Mouse (Mus musculus) forebrain, postnatal 0 days (tissue): Measurements from ENCODE around the gene Carmil1. TPM values are rescaled to one million over a fixed set of nuclear protein-coding genes. Genes with fewer than 3 reads are reported as not detected.
"Not testable (repeated sequence)": the region's sequence is repeated elsewhere in the genome, so short reads cannot be mapped to it uniquely, and the experiment has no call there.

Source experiments
- ATAC-seq: fragments of 200-750 bp; cut with Nextera tagmentation; 2 replicates; pipeline ENCODE4 v1.8.0; 2017; ENCODE audit warnings: mild to moderate bottlenecking, moderate library complexity
- DNase-seq: peaks from one replicate; pipeline ENCODE4 v3.0.0-alpha.2; 2015
- H3K27ac ChIP-seq: fragments of 300-500 bp; sonication (generic); 2 replicates; pipeline ENCODE4 v1.5.1; 2014; ENCODE audit warnings: low read depth, mild to moderate bottlenecking, antibody characterized with exemption, low read length, moderate library complexity, mixed read lengths
- H3K27me3 ChIP-seq: fragments of 300-500 bp; sonication (generic); 2 replicates; pipeline ENCODE4 v1.6.1; 2014; ENCODE audit warnings: mild to moderate bottlenecking, low read length, mixed read lengths; ENCODE audit not compliant: insufficient read depth
- H3K36me3 ChIP-seq: fragments of 300-500 bp; sonication (generic); 2 replicates; pipeline ENCODE4 v1.6.1; 2014; ENCODE audit warnings: mild to moderate bottlenecking, moderate library complexity; ENCODE audit not compliant: insufficient read depth
- H3K4me1 ChIP-seq: fragments of 300-500 bp; sonication (generic); 2 replicates; pipeline ENCODE4 v1.6.1; 2014; ENCODE audit warnings: antibody characterized with exemption; ENCODE audit not compliant: insufficient read depth
- H3K4me2 ChIP-seq: fragments of 300-500 bp; sonication (generic); 2 replicates; pipeline ENCODE4 v1.6.1; 2014; ENCODE audit warnings: low read depth, mild to moderate bottlenecking, moderate library complexity
- H3K4me3 ChIP-seq: fragments of 300-500 bp; sonication (generic); 2 replicates; pipeline ENCODE4 v1.5.1; 2014; ENCODE audit warnings: low read depth, low read length, mixed read lengths
- H3K9ac ChIP-seq: fragments of 300-500 bp; sonication (generic); 2 replicates; pipeline ENCODE4 v1.6.1; 2014; ENCODE audit warnings: mild to moderate bottlenecking
- H3K9me3 ChIP-seq: fragments of 300-500 bp; sonication (generic); 2 replicates; pipeline ENCODE4 v1.6.1; 2016; ENCODE audit warnings: low read length
- CTCF ChIP-seq: sonication (generic); IDR thresholded peaks from 2 replicates; pipeline ENCODE4 v1.5.1; 2016; ENCODE audit warnings: antibody characterized with exemption, control low read depth, low read depth
- WGBS: fragments of 180-500 bp; shearing (Covaris S2); extraction: QIAGEN DNeasy Blood & Tissue Kit; methylation state at CpG from one replicate; pipeline ENCODE4 v1.1.7; 2014; 5-methylcytosine and 5-hydroxymethylcytosine counted together
- polyA plus RNA-seq: library from polyadenylated mRNA; unstranded; fragments of >200 nt; fragmentation: Nextera tagmentation; extraction: Ambion mirVana; gene quantifications from 2 replicates; pipeline ENCODE4 v1.2.1, GENCODE M21; 2015
- total RNA-seq: library from RNA; depleted of rRNA; stranded (reverse); fragments of >200 nt; gene quantifications from 2 replicates; pipeline ENCODE4 v1.2.3, GENCODE M21; 2014

Gene Carmil1
- total and polyA plus RNA-seq, 2 experiments from 2014 or later: 30.2 to 47.9 TPM

GRCm38 (mm10) chr13:24112689-24113348, 167.8 kb downstream of the Carmil1 start:
- Histone ChIP-seq H3K4me1 (no peaks in the 10 kb centered on the region), H3K9me3 (no peaks in the 10 kb centered on the region), H3K4me2 (no peak overlapping the region), H3K36me3 (no peaks in the 10 kb centered on the region), H3K9ac (no peak overlapping the region), H3K4me3 (no peak overlapping the region), H3K27ac (no peak overlapping the region), H3K27me3 (no peaks in the 10 kb centered on the region)
- peak; percentile 79 for TF ChIP-seq CTCF
- WGBS: 68% methylated on average over 9 of the region's 9 CpGs
- DNase-seq (peak; percentile 65), ATAC-seq (no peak)

- Histone ChIP-seq H3K27ac (no peak overlapping the region), H3K36me3 (no peaks in the 10 kb centered on the region), H3K9ac (no peak overlapping the region), H3K4me1 (no peaks in the 10 kb centered on the region), H3K4me3 (no peak overlapping the region), H3K9me3 (no peaks in the 10 kb centered on the region), H3K27me3 (no peaks in the 10 kb centered on the region), H3K4me2 (no peak overlapping the region)
- DNase-seq: no peak
- peak; percentile 33 for ATAC-seq
- WGBS: 37% methylated on average over 7 of the region's 7 CpGs
- TF ChIP-seq CTCF: no peak
These were observed 170.3 kb downstream of the Carmil1 start for GRCm38 (mm10) chr13:24110329-24110728.

- Histone ChIP-seq H3K27me3 (no peaks in the 10 kb centered on the region), H3K4me1 (no peaks in the 10 kb centered on the region), H3K9ac (no peak overlapping the region), H3K27ac (no peak overlapping the region), H3K9me3 (no peaks in the 10 kb centered on the region), H3K4me2 (no peak overlapping the region), H3K36me3 (no peaks in the 10 kb centered on the region), H3K4me3 (no peak overlapping the region)
- ATAC-seq (no peak), DNase-seq (no peak)
- 23% methylated on average over 7 of the region's 7 CpGs for WGBS
- TF ChIP-seq CTCF: no peak
These were observed 172.3 kb downstream of the Carmil1 start for GRCm38 (mm10) chr13:24108282-24108681.

- no peaks in the 10 kb centered on the region for H3K9me3 ChIP-seq
- no peak overlapping the region for H3K27ac ChIP-seq
These were observed 173.5 kb downstream of the Carmil1 start for GRCm38 (mm10) chr13:24107058-24107457.

GRCm38 (mm10) chr13:24105838-24106237, 174.8 kb downstream of the Carmil1 start:
- Histone ChIP-seq H3K27ac (no peak overlapping the region), H3K4me3 (no peak overlapping the region), H3K9ac (no peak overlapping the region), H3K4me2 (no peak overlapping the region), H3K36me3 (no peaks in the 10 kb centered on the region), H3K9me3 (no peaks in the 10 kb centered on the region), H3K4me1 (0 out of 2 replicates have a peak, but pooled peaks cover 2% of the 10 kb centered on the region), H3K27me3 (no peaks in the 10 kb centered on the region)
- no peak for TF ChIP-seq CTCF
- WGBS: 77% methylated on average over 5 of the region's 5 CpGs
- no peak for DNase-seq
- no peak for ATAC-seq

More at GRCm38 (mm10) chr13:24107058-24107457, 173.5 kb downstream of the Carmil1 start:
- no peak for DNase-seq
- H3K9ac ChIP-seq: no peak overlapping the region
- H3K4me3 ChIP-seq: no peak overlapping the region
- WGBS: 93% methylated on average over 3 of the region's 3 CpGs
- TF ChIP-seq CTCF: no peak
- ATAC-seq: no peak
- H3K36me3 ChIP-seq: no peaks in the 10 kb centered on the region
- H3K4me1 ChIP-seq: no peaks in the 10 kb centered on the region
- no peak overlapping the region for H3K4me2 ChIP-seq
- H3K27me3 ChIP-seq: no peaks in the 10 kb centered on the region

GRCm38 (mm10) chr13:24105340-24105669, 175.3 kb downstream of the Carmil1 start:
- H3K4me2 ChIP-seq: no peak overlapping the region
- H3K4me1 ChIP-seq: 0 out of 2 replicates have a peak, but pooled peaks cover 2% of the 10 kb centered on the region
- TF ChIP-seq CTCF: no peak
- no peaks in the 10 kb centered on the region for H3K36me3 ChIP-seq
- H3K9me3 ChIP-seq: no peaks in the 10 kb centered on the region
- no peak overlapping the region for H3K9ac ChIP-seq
- 53% methylated on average over 1 of the region's 1 CpGs for WGBS
- H3K27me3 ChIP-seq: no peaks in the 10 kb centered on the region
- ATAC-seq (no peak), DNase-seq (no peak)
- no peak overlapping the region for H3K27ac ChIP-seq
- H3K4me3 ChIP-seq: no peak overlapping the region

GRCm38 (mm10) chr13:24104611-24105339, 175.8 kb downstream of the Carmil1 start:
- not testable (repeated sequence) for H3K27me3 ChIP-seq, H3K9me3 ChIP-seq, H3K4me1 ChIP-seq, H3K9ac ChIP-seq, H3K4me2 ChIP-seq, H3K36me3 ChIP-seq, H3K4me3 ChIP-seq, DNase-seq, H3K27ac ChIP-seq
- 59% methylated on average over 9 of the region's 9 CpGs for WGBS
- peak; percentile 36; the same call in 1 of the 2 replicates for ATAC-seq
